In genomic region chr12:85287809-85288485, GRCm38 (mm10) we compare ENCODE assay signal across 8 mouse cellular contexts. TPM values are rescaled to one million over a fixed set of nuclear protein-coding genes. Genes with fewer than 3 reads are reported as not detected.
A peak's percentile ranks its signal among the peaks of the same experiment; 100 is the strongest.
DNase-seq lines count a peak whose midpoint lies in the region; ATAC-seq and TF ChIP-seq lines count a peak whose summit lies in the region.

Gene Acyp1 (minus strand): TSS chr12:85288438.

- TF ChIP-seq POLR2A in thymus, adult 2 months (IDR thresholded peaks at IDR 0.05; ENCODE audit: control insufficient read depth, extremely low read depth, insufficient read depth, low read length, poor library complexity) = no peak

- WGBS in thymus, adult 2 months = 29% methylated on average over 21 of the region's 21 CpGs
- 7% methylated on average over 21 of the region's 21 CpGs for WGBS in embryonic facial prominence, embryonic 15.5 days
- 10% methylated on average over 21 of the region's 21 CpGs for WGBS in heart, embryonic 12.5 days
- WGBS in lung, postnatal 0 days = 11% methylated on average over 21 of the region's 21 CpGs

- no peaks in the 10 kb centered on the region for H3K9me3 ChIP-seq in embryonic facial prominence, embryonic 15.5 days (replicated peaks)
- no peaks in the 10 kb centered on the region for H3K9me3 ChIP-seq in heart, embryonic 12.5 days (replicated peaks)
- H3K9me3 ChIP-seq in lung, postnatal 0 days (ENCODE audit: low read length) = no peaks in the 10 kb centered on the region

- H3K4me3 ChIP-seq in thymus, adult 2 months (ENCODE audit: control insufficient read depth, insufficient read depth, low read length) = no peak within 1 kb of the TSS; the same call in 1 of the 2 replicates
- peak within 1 kb of the TSS; percentile 51 for H3K4me3 ChIP-seq in embryonic facial prominence, embryonic 15.5 days (replicated peaks)
- H3K4me3 ChIP-seq in heart, embryonic 12.5 days = peak within 1 kb of the TSS; percentile 72
- H3K4me3 ChIP-seq in lung, postnatal 0 days (ENCODE audit: low read depth, low read length) = peak within 1 kb of the TSS; percentile 46

- no peak within 1 kb of the TSS for H3K27ac ChIP-seq in thymus, adult 2 months (ENCODE audit: control insufficient read depth, insufficient read depth, low read length)
- H3K27ac ChIP-seq in embryonic facial prominence, embryonic 15.5 days (replicated peaks) = peak within 1 kb of the TSS; percentile 65
- peak within 1 kb of the TSS; percentile 54; the same call in 1 of the 2 replicates for H3K27ac ChIP-seq in heart, embryonic 12.5 days (ENCODE audit: poor library complexity, severe bottlenecking)
- peak within 1 kb of the TSS; percentile 71 for H3K27ac ChIP-seq in lung, postnatal 0 days (ENCODE audit: low read length)

- 0 out of 2 replicates have a peak, but pooled peaks cover 3% of the 10 kb centered on the region for H3K4me1 ChIP-seq in thymus, adult 2 months (replicated peaks; ENCODE audit: control insufficient read depth, insufficient read depth, low read length)
- peaks cover 32% of the 10 kb centered on the region for H3K4me1 ChIP-seq in embryonic facial prominence, embryonic 15.5 days
- peaks cover 18% of the 10 kb centered on the region for H3K4me1 ChIP-seq in heart, embryonic 12.5 days (replicated peaks)
- H3K4me1 ChIP-seq in lung, postnatal 0 days (ENCODE audit: insufficient read depth, low read depth, low read length) = peaks cover 4% of the 10 kb centered on the region; the same call in 1 of the 2 replicates

- no peak for TF ChIP-seq CTCF in thymus, adult 2 months (IDR thresholded peaks at IDR 0.05; ENCODE audit: borderline replicate concordance, control insufficient read depth, extremely low read depth, insufficient read depth, low read length, poor library complexity)
- TF ChIP-seq CTCF in lung, postnatal 0 days (IDR thresholded peaks at IDR 0.05) = no peak

- no peaks in the 10 kb centered on the region for H3K36me3 ChIP-seq in thymus, adult 2 months (ENCODE audit: control insufficient read depth, insufficient read depth, low read length)
- no peaks in the 10 kb centered on the region for H3K36me3 ChIP-seq in embryonic facial prominence, embryonic 15.5 days
- H3K36me3 ChIP-seq in heart, embryonic 12.5 days = no peaks in the 10 kb centered on the region
- H3K36me3 ChIP-seq in lung, postnatal 0 days (ENCODE audit: insufficient read depth, low read length) = no peaks in the 10 kb centered on the region

- peak within 1 kb of the TSS; percentile 78 for H3K4me2 ChIP-seq in embryonic facial prominence, embryonic 15.5 days (replicated peaks)
- peak within 1 kb of the TSS; percentile 79 for H3K4me2 ChIP-seq in heart, embryonic 12.5 days
- H3K4me2 ChIP-seq in lung, postnatal 0 days (replicated peaks; ENCODE audit: low read depth, low read length) = peak within 1 kb of the TSS; percentile 77

- no peaks in the 10 kb centered on the region; the same call in 1 of the 2 replicates for H3K27me3 ChIP-seq in thymus, adult 2 months (ENCODE audit: control insufficient read depth, insufficient read depth, low read length)
- 0 out of 2 replicates have a peak, but pooled peaks cover 3% of the 10 kb centered on the region for H3K27me3 ChIP-seq in embryonic facial prominence, embryonic 15.5 days
- H3K27me3 ChIP-seq in heart, embryonic 12.5 days (replicated peaks) = peaks cover 14% of the 10 kb centered on the region
- no peaks in the 10 kb centered on the region for H3K27me3 ChIP-seq in lung, postnatal 0 days (replicated peaks; ENCODE audit: insufficient read depth, low read length)

- peak within 1 kb of the TSS; percentile 35; the same call in 1 of the 2 replicates for H3K9ac ChIP-seq in embryonic facial prominence, embryonic 15.5 days
- H3K9ac ChIP-seq in heart, embryonic 12.5 days = peak within 1 kb of the TSS; percentile 79
- peak within 1 kb of the TSS; percentile 46 for H3K9ac ChIP-seq in lung, postnatal 0 days (replicated peaks; ENCODE audit: low read depth)

- no peak for TF ChIP-seq EP300 in lung, postnatal 0 days (IDR thresholded peaks at IDR 0.05)

- ATAC-seq in embryonic facial prominence, embryonic 15.5 days (ENCODE audit: insufficient number of reproducible peaks, low FRiP score, low TSS enrichment, low read depth) = peak; percentile 61
- peak; percentile 49; the same call in 1 of the 2 replicates for ATAC-seq in heart, embryonic 12.5 days (ENCODE audit: insufficient number of reproducible peaks, low FRiP score)
- peak; percentile 59 for ATAC-seq in lung, postnatal 0 days

- DNase-seq in thymus, adult 2 months = no peak
- DNase-seq in thymus, postnatal 36 days = no peak
- peak; percentile 56 for DNase-seq in kidney, postnatal 14 days
- peak; percentile 45 for DNase-seq in lung, postnatal 0 days (ENCODE audit: low spot score)
- peak; percentile 34 to 50 for DNase-seq in spleen, postnatal 10 days (ENCODE audit: low spot score in 2 of 2)
- no peak for DNase-seq in right cerebral cortex, adult 18-20 months

RNA-seq across cellular contexts. Expression of gene Acyp1, which starts in this region (rescaled TPM):
- 14.2 and 15.3 TPM in 2 replicates for polyA plus RNA-seq in thymus, adult 2 months (2012; rRNA removed)
- 50.8 and 60.2 TPM in 2 replicates for polyA plus RNA-seq in embryonic facial prominence, embryonic 15.5 days (2015; fragmentation: Nextera tagmentation; extraction: Ambion mirVana)
- polyA plus RNA-seq in heart, embryonic 12.5 days (2016; fragmentation: Nextera tagmentation; extraction: Ambion mirVana) = 70.0 and 75.1 TPM in 2 replicates
- polyA plus RNA-seq in lung, postnatal 0 days (2015; fragmentation: Nextera tagmentation; extraction: Ambion mirVana) = 54.9 and 68.2 TPM in 2 replicates

Comparison
In these comparisons a context has a peak if more than half of its experiments do, and no peak if none do; other contexts are left out.
1. DNase-seq: peak in kidney, postnatal 14 days (single experiment), lung, postnatal 0 days (single experiment) and spleen, postnatal 10 days (2 of 2); none in thymus, adult 2 months (single experiment), thymus, postnatal 36 days (0 of 2) and right cerebral cortex, adult 18-20 months (single experiment).
2. Peak in every context shown above with its lines, with median percentiles within 50 percentile points of each other: ATAC-seq, H3K4me2 ChIP-seq and H3K9ac ChIP-seq.